Mouse (Mus musculus): ENCODE results near the gene Hoxa9. TPM values are rescaled to one million over a fixed set of nuclear protein-coding genes. Genes with fewer than 3 reads are reported as not detected.
A peak's percentile ranks its signal among the peaks of the same experiment; 100 is the strongest.

Gene Hoxa9
- polyA plus RNA-seq, 1 experiment from 2014 or later, result 90.5 TPM

DNA sequence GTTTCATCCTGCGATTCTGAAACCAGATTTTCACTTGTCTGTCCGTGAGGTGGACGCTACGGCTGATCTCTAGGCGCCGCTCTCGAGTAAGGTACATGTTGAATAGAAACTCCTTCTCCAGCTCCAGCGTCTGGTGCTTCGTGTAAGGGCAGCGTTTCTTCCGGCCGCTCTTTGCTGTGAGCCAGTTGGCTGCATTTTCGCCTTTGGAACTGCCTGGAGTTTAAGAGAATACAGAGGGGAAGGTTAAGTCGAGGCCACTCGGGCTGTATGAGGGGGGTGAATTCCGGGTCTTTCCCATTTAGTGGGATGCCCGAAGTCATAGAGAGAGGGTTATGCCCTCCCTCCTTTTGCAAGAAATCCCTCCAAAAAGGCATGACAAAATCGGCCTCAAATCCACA, 1.7 kb upstream of the Hoxa9 start:
- WGBS, result under 1% methylated on average over 18 of the region's 18 CpGs
- Histone ChIP-seq H3K4me1 (ENCODE audit: control insufficient read depth, insufficient read depth, low read length) (no peaks in the 10 kb centered on the region; the same call in 1 of the 2 replicates), H3K27ac (replicated peaks; ENCODE audit: low read depth, low read length) (peak overlapping the region; percentile 99), H3K27me3 (ENCODE audit: control insufficient read depth, insufficient read depth, low read length) (no peaks in the 10 kb centered on the region), H3K4me3 (ENCODE audit: low read depth, low read length) (peak overlapping the region; percentile 99), H3K36me3 (ENCODE audit: control insufficient read depth, insufficient read depth, low read length) (peaks cover 2% of the 10 kb centered on the region), H3K9ac (ENCODE audit: low read length) (peak overlapping the region; percentile 100), H3K4me2 (ENCODE audit: low read depth, severe bottlenecking) (peak overlapping the region; percentile 75), H3K9me3 (ENCODE audit: control insufficient read depth, low read length) (no peaks in the 10 kb centered on the region)
- ATAC-seq (ENCODE audit: insufficient number of reproducible peaks, low FRiP score, low TSS enrichment, low read depth) (no peak), DNase-seq (ENCODE audit: low spot score) (peak; percentile 73)

DNA sequence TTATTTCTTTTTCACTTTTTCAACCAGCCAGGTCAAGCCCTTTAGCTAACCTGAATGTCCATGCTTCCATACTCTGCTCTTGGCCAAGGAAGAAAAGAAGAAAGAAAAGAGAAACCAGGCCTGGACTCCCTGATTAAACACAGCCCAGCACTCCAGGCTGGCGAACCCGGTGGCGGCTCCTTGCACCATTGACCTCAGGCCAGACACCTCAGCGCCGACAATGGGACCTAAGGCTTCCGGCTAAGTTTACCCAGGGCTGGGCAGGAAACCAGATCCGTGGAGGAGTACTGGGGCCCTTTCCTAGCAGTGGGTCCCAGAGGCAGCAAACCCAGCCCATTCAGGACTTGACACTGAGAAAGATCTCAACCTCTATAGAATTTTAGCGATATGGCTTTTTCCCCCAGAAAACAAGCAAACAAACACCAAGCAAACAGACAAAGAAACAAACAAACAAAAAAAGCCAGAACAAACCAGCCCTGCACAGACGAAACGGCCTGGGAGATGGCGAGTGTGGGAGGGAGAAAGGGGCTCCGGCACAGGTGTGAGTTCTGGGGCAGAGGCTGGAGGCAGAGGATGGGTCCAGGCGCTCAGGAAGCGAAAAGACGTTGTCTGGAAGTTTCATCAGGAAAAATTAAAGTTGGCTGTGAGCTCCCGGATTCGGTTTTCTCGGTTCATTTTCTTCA, 1.1 kb upstream of the Hoxa9 start:
- DNase-seq (ENCODE audit: low spot score), result peak; percentile 76
- Histone ChIP-seq H3K9ac (ENCODE audit: low read length) (peak overlapping the region; percentile 100), H3K4me2 (ENCODE audit: low read depth, severe bottlenecking) (peak overlapping the region; percentile 75), H3K36me3 (ENCODE audit: control insufficient read depth, insufficient read depth, low read length) (peaks cover 2% of the 10 kb centered on the region), H3K4me1 (ENCODE audit: control insufficient read depth, insufficient read depth, low read length) (peaks cover under 1% of the 10 kb centered on the region; the same call in 1 of the 2 replicates), H3K27ac (replicated peaks; ENCODE audit: low read depth, low read length) (peak overlapping the region; percentile 99), H3K9me3 (ENCODE audit: control insufficient read depth, low read length) (no peaks in the 10 kb centered on the region), H3K4me3 (ENCODE audit: low read depth, low read length) (peak overlapping the region; percentile 99), H3K27me3 (ENCODE audit: control insufficient read depth, insufficient read depth, low read length) (no peaks in the 10 kb centered on the region)
- ATAC-seq (ENCODE audit: insufficient number of reproducible peaks, low FRiP score, low TSS enrichment, low read depth), result no peak
- WGBS, result under 1% methylated on average over 18 of the region's 18 CpGs

GRCm38 (mm10) chr6:52229558-52230416, 1.1 kb downstream of the Hoxa9 start:
- Histone ChIP-seq H3K4me2 (ENCODE audit: low read depth, severe bottlenecking) (peak overlapping the region; percentile 93), H3K9ac (ENCODE audit: low read length) (peak overlapping the region; percentile 100), H3K4me1 (ENCODE audit: control insufficient read depth, insufficient read depth, low read length) (peaks cover 4% of the 10 kb centered on the region; the same call in 1 of the 2 replicates), H3K27me3 (ENCODE audit: control insufficient read depth, insufficient read depth, low read length) (no peaks in the 10 kb centered on the region), H3K9me3 (ENCODE audit: control insufficient read depth, low read length) (no peaks in the 10 kb centered on the region), H3K36me3 (ENCODE audit: control insufficient read depth, insufficient read depth, low read length) (peaks cover 2% of the 10 kb centered on the region), H3K4me3 (ENCODE audit: low read depth, low read length) (peak overlapping the region; percentile 99), H3K27ac (replicated peaks; ENCODE audit: low read depth, low read length) (peak overlapping the region; percentile 99)
- ATAC-seq (ENCODE audit: insufficient number of reproducible peaks, low FRiP score, low TSS enrichment, low read depth) (no peak), DNase-seq (ENCODE audit: low spot score) (peak; percentile 74)
- WGBS, result under 1% methylated on average over 44 of the region's 44 CpGs

DNA sequence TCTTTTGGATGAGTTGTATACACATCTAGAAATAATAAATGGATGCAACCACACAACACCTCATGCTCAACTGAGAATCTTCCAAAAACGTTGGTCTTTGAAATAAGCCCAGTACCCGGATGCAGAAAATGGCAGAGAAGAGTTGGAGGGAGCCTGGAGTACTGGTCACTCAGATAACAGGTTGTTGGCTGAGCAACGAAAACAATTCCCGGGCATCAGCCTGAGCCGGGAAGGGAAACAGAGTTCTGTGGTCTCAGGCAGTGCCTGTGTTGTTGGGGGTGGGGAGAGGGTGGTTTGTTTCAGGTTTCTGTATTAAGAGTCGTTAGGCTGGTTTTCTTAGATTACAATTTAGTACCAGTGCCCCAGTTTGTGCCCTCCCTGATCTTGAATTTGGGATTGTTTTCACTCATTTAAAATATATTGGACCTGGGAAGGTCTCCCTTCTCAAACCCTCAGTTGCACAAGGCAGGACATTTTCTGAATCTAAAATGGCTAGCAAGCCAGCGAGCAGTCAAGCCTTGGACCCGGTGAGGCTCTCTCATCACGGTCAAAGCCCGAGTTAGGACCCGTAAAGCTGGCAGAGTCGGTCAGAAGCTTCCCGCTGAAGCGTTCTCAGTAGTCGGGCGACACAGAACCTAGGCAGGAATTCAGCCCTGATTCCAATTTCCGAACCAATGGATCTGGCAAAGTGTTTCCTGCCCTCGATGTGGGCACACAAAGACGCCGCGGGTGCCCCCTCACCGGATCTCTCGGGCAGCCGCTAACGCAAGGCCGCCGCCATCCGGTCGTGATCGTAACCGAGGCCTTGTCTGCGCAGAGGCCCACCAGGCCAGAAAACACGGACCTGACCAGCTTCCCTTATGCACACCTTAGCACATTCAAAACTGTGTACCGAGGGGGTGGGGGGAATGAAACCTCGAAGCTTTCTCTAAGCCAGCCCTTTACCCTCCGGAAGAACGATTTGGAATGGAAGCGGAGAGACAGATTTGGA, 2.1 kb downstream of the Hoxa9 start:
- Histone ChIP-seq H3K9ac (ENCODE audit: low read length) (peak overlapping the region; percentile 100), H3K9me3 (ENCODE audit: control insufficient read depth, low read length) (no peaks in the 10 kb centered on the region), H3K4me3 (ENCODE audit: low read depth, low read length) (peak overlapping the region; percentile 99), H3K4me1 (ENCODE audit: control insufficient read depth, insufficient read depth, low read length) (peaks cover 4% of the 10 kb centered on the region; the same call in 1 of the 2 replicates), H3K27ac (replicated peaks; ENCODE audit: low read depth, low read length) (peak overlapping the region; percentile 99), H3K36me3 (ENCODE audit: control insufficient read depth, insufficient read depth, low read length) (no peaks in the 10 kb centered on the region; the same call in none of the 2 replicates), H3K27me3 (ENCODE audit: control insufficient read depth, insufficient read depth, low read length) (no peaks in the 10 kb centered on the region), H3K4me2 (ENCODE audit: low read depth, severe bottlenecking) (peak overlapping the region; percentile 93)
- ATAC-seq (ENCODE audit: insufficient number of reproducible peaks, low FRiP score, low TSS enrichment, low read depth) (no peak), DNase-seq (ENCODE audit: low spot score) (peak; percentile 74)
- under 1% methylated on average over 38 of the region's 38 CpGs for WGBS

GRCm38 (mm10) chr6:52227470-52228222, 3.2 kb downstream of the Hoxa9 start:
- H3K9me3 ChIP-seq (ENCODE audit: control insufficient read depth, low read length), result no peaks in the 10 kb centered on the region
- H3K4me1 ChIP-seq (ENCODE audit: control insufficient read depth, insufficient read depth, low read length), result peaks cover 4% of the 10 kb centered on the region; the same call in 1 of the 2 replicates
- DNase-seq (ENCODE audit: low spot score) (peak; percentile 75), ATAC-seq (ENCODE audit: insufficient number of reproducible peaks, low FRiP score, low TSS enrichment, low read depth) (no peak)
- under 1% methylated on average over 11 of the region's 11 CpGs for WGBS
- no peaks in the 10 kb centered on the region for H3K27me3 ChIP-seq (ENCODE audit: control insufficient read depth, insufficient read depth, low read length)
- H3K9ac ChIP-seq (ENCODE audit: low read length), result peak overlapping the region; percentile 98
- peak overlapping the region; percentile 98 for H3K27ac ChIP-seq (replicated peaks; ENCODE audit: low read depth, low read length)
- peak overlapping the region; percentile 87 for H3K4me3 ChIP-seq (ENCODE audit: low read depth, low read length)
- peak overlapping the region; percentile 89 for H3K4me2 ChIP-seq (ENCODE audit: low read depth, severe bottlenecking)
- H3K36me3 ChIP-seq (ENCODE audit: control insufficient read depth, insufficient read depth, low read length), result no peaks in the 10 kb centered on the region; the same call in none of the 2 replicates

GRCm38 (mm10) chr6:52226569-52227257, 4.2 kb downstream of the Hoxa9 start:
- peak overlapping the region; percentile 98 for H3K9ac ChIP-seq (ENCODE audit: low read length)
- WGBS, result under 1% methylated on average over 26 of the region's 26 CpGs
- H3K27me3 ChIP-seq (ENCODE audit: control insufficient read depth, insufficient read depth, low read length), result no peaks in the 10 kb centered on the region
- H3K9me3 ChIP-seq (ENCODE audit: control insufficient read depth, low read length), result no peaks in the 10 kb centered on the region
- H3K36me3 ChIP-seq (ENCODE audit: control insufficient read depth, insufficient read depth, low read length), result no peaks in the 10 kb centered on the region; the same call in none of the 2 replicates
- H3K4me1 ChIP-seq (ENCODE audit: control insufficient read depth, insufficient read depth, low read length), result peaks cover 4% of the 10 kb centered on the region; the same call in 1 of the 2 replicates
- H3K4me2 ChIP-seq (ENCODE audit: low read depth, severe bottlenecking), result peak overlapping the region; percentile 89
- DNase-seq (ENCODE audit: low spot score), result no peak
- peak overlapping the region; percentile 98 for H3K27ac ChIP-seq (replicated peaks; ENCODE audit: low read depth, low read length)
- ATAC-seq (ENCODE audit: insufficient number of reproducible peaks, low FRiP score, low TSS enrichment, low read depth), result peak; percentile 15
- peak overlapping the region; percentile 87 for H3K4me3 ChIP-seq (ENCODE audit: low read depth, low read length)
